Mouse (Mus musculus): ENCODE measurements around the gene Wtip. TPM values are rescaled to one million over a fixed set of nuclear protein-coding genes. Genes with fewer than 3 reads are reported as not detected.
"Not testable (repeated sequence)": the region's sequence is repeated elsewhere in the genome, so short reads cannot be mapped to it uniquely, and the experiment has no call there.

Gene Wtip
- total RNA-seq, 2 experiments from 2014 or later, result 9.8 to 11.7 TPM

- no peak for DNase-seq (ENCODE audit: extremely low spot score in 1 of 2, low spot score in 2 of 2)
- Histone ChIP-seq H3K27ac (no peak overlapping the region), H3K4me3 (no peak overlapping the region)
- no peak for TF ChIP-seq CTCF (IDR thresholded peaks at IDR 0.05)
- intact Hi-C loops (cut with DNase I), result no loop called here
Measured at GRCm38 (mm10) chr7:34101276-34101675, 31.8 kb downstream of the Wtip start.

GRCm38 (mm10) chr7:34100002-34100401 is 33.1 kb downstream of the Wtip start:
- DNase-seq (ENCODE audit: extremely low spot score in 1 of 2, low spot score in 2 of 2), result no peak
- H3K27ac ChIP-seq, result no peak overlapping the region
- intact Hi-C loops (cut with DNase I), result no loop called here
- no peak overlapping the region for H3K4me3 ChIP-seq
- no peak for TF ChIP-seq CTCF (IDR thresholded peaks at IDR 0.05)

- TF ChIP-seq CTCF (IDR thresholded peaks at IDR 0.05), result no peak
- intact Hi-C loops (cut with DNase I), result no loop called here
- Histone ChIP-seq H3K27ac (no peak within 1 kb of the TSS), H3K4me3 (no peak within 1 kb of the TSS)
- DNase-seq (ENCODE audit: extremely low spot score in 1 of 2, low spot score in 2 of 2), result no peak
Measured at GRCm38 (mm10) chr7:34094911-34095481, 38.1 kb downstream of the Wtip start, which contains the start of gene Scgb1b30. Scgb1b30 (plus strand) TSS chr7:34095431.

DNA sequence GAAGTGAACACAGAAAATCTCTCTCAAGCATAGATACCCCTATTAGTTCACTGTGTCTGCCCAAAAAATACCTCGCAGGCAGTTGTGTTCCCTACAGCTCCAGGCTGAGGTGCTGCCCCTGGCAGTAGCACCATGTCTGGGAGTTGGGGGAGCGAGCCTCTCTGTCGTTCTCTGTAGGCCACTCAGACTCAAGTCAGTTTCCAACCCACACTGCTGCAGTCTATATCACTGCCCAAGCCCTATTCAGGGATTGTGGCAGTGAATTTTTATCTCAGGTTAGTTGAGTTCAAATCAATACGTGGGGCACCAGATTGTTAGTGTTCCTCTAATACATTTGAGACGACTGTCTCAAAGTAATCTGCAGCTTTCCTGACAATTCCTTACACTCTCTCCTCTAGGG is 64.9 kb downstream of the Wtip start:
- intact Hi-C loops (cut with DNase I); H3K4me3 ChIP-seq; H3K27ac ChIP-seq; DNase-seq (ENCODE audit: extremely low spot score in 1 of 2, low spot score in 2 of 2): not testable (repeated sequence)

Other genes starting within 250 kb of the Wtip start
- not detected for gene Scgb2b26, start 188.2 kb downstream of the Wtip start, total RNA-seq (2021)
- gene Scgb2b27, start 119.3 kb downstream of the Wtip start, total RNA-seq (2021), result not detected
- gene Scgb1b27, start 111.8 kb downstream of the Wtip start, total RNA-seq (2021), result not detected
- not detected for gene Scgb1b30, start 37.8 kb downstream of the Wtip start, total RNA-seq (2021)
- 10 to 100 TPM; 89.2 to 93.5 TPM for gene Uba2, start 36.3 kb upstream of the Wtip start, total RNA-seq (2021)
- gene Pdcd2l, start 63.4 kb upstream of the Wtip start, total RNA-seq (2021), result 10 to 100 TPM; 23.8 to 26.9 TPM
- 100 to 1,000 TPM; 642 to 716 TPM for gene Gpi1, start 97.1 kb upstream of the Wtip start, total RNA-seq (2021)
- gene Gm6096, start 117.8 kb upstream of the Wtip start, total RNA-seq (2021), result not detected
- gene 4931406P16Rik, start 180.3 kb upstream of the Wtip start, total RNA-seq (2021), result 10 to 100 TPM; 40.7 to 42.8 TPM

All from left cerebral cortex, adult 2 months (tissue).